In the genomic region with DNA sequence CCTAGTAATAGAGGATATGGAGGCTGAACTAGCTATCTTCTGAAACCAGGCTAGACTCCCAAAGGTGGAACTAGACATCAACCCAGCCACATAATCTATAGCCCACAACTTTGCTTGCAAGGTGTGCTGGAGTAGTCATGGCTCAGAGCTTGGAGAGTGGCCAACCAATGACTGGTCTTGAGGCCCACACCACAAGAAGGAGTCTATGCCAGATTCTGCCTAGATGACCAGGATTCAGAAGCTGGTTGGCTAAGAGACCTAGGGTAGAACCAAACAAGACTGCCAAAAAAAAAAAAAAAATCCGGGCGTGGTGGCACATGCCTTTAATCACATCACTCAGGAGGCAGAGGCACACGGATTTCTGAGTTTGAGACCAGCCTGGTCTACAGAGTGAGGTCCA, we compare ENCODE assay signal across 16 mouse cellular contexts.
"Had no signal": no experiment of that assay in that cellular context is flagged by ENCODE, and none has a peak within 500 bp of the region (broad histone marks: within the 10 kb centered on the region; RNA-seq: fewer than 3 reads in every experiment).

No protein-coding gene starts in this region.

- H3K27me3 ChIP-seq: neural tube, embryonic 13.5 days; neural tube, embryonic 15.5 days; stomach, embryonic 15.5 days had no signal

- H3K4me1 ChIP-seq: neural tube, embryonic 13.5 days; neural tube, embryonic 15.5 days; stomach, embryonic 15.5 days had no signal

- H3K27ac ChIP-seq: neural tube, embryonic 13.5 days; neural tube, embryonic 15.5 days; stomach, embryonic 15.5 days; stomach, postnatal 0 days had no signal

- H3K9me3 ChIP-seq: neural tube, embryonic 13.5 days; stomach, embryonic 15.5 days had no signal

- H3K9ac ChIP-seq: neural tube, embryonic 13.5 days; neural tube, embryonic 15.5 days; stomach, embryonic 15.5 days had no signal

- H3K4me2 ChIP-seq: neural tube, embryonic 13.5 days; neural tube, embryonic 15.5 days; stomach, embryonic 15.5 days had no signal

- DNase-seq: retina, postnatal 1 day; right cerebral cortex, adult 18-20 months; right cerebral cortex, postnatal 14 days; right cerebral cortex, postnatal 25 days; right cerebral cortex, postnatal 4 days; spleen, adult 18-20 months; thymus, adult 18-20 months; thymus, adult 2 months; thymus, postnatal 14 days; thymus, postnatal 25 days; thymus, postnatal 36 days; thymus, postnatal 4 days had no signal

- H3K4me3 ChIP-seq: neural tube, embryonic 13.5 days; neural tube, embryonic 15.5 days; stomach, embryonic 15.5 days had no signal

- H3K36me3 ChIP-seq: neural tube, embryonic 13.5 days; neural tube, embryonic 15.5 days; stomach, embryonic 15.5 days had no signal
